Mouse (Mus musculus): ENCODE results near the gene Top2a.
"Not testable (repeated sequence)": the region's sequence is repeated elsewhere in the genome, so short reads cannot be mapped to it uniquely, and the experiment has no call there.

Gene Top2a

GRCm38 (mm10) chr11:99041051-99041729 lies 17.2 kb upstream of the Top2a start, which contains the start of gene Igfbp4:
Gene Igfbp4 (plus strand): TSS chr11:99041244.
- no peak for DNase-seq (ENCODE audit: low read depth in 1 of 2, low spot score in 2 of 2)

GRCm38 (mm10) chr11:99040346-99040974 lies 16.5 kb upstream of the Top2a start:
- no peak for DNase-seq (ENCODE audit: low read depth in 1 of 2, low spot score in 2 of 2)

- DNase-seq (ENCODE audit: low read depth in 1 of 2, low spot score in 2 of 2) = peak; percentile 32 to 49
Observed at GRCm38 (mm10) chr11:99039782-99040181, 15.8 kb upstream of the Top2a start.

DNA sequence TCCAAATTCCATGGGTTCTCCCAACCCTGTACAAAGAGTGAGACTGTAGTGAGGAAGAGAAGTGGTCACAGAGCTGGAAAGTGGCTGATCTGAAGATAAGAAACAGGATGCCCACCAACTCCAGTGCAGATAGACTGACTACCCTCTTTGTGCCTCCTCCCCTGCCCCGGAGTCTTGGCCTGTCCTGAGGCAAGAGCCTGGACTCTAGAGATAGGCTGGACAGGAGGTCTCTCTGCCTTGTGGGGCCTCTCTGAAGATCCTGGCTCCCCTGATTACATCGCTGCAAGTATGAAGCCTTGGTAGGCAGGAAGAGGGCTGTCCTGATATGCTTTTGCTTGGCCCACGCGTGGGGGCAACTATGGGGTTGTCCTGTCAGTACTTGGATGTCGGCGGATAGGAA lies 12.3 kb upstream of the Top2a start:
- no peak for DNase-seq (ENCODE audit: low read depth in 1 of 2, low spot score in 2 of 2)

DNA sequence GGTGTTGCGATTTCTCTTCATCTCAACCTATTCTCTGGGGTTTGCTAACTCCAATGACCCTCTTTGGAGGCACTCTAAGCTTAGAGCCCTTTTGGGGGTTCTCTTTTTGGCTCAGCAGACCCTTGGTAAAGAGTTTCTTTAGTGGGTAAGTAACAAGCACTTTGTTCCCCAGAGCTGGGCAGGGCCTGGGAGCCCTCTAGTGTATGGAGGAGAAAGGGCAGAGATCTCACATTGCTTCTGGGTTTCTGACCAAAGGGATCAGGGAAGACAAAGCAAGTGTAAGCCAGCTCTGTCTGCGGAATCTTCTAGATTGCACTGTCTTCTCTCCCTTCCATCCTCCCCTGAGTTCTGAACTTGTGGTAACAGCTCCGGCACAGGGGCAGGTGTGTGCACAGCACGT lies 11.4 kb upstream of the Top2a start:
- DNase-seq (ENCODE audit: low read depth in 1 of 2, low spot score in 2 of 2) = no peak

DNA sequence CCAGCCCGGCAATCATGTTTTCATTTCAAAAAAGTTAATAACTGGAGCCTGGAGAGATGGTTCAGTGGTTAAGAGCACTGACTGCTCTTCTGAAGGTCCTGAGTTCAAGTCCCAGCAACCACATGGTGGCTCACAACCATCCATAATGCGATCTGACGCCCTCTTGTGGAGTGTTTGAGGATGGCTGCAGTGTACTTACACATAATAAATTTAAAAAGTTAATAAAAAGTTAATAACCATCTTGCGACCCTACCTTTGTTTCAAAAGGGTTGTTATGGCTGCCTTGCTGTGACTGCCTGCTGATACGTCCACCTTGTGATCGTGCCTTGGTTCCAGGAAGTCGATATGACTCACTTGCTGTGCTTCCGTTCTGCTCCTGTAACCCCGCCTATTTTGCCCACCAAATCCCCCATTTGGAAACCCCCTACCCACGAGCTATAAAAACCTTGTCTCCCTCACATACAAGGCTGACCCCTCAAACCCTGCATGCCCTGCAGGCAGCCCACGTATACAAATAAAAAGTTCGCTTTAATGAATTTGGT lies 3.0 kb upstream of the Top2a start:
- DNase-seq (ENCODE audit: low read depth in 1 of 2, low spot score in 2 of 2) = no peak

DNA sequence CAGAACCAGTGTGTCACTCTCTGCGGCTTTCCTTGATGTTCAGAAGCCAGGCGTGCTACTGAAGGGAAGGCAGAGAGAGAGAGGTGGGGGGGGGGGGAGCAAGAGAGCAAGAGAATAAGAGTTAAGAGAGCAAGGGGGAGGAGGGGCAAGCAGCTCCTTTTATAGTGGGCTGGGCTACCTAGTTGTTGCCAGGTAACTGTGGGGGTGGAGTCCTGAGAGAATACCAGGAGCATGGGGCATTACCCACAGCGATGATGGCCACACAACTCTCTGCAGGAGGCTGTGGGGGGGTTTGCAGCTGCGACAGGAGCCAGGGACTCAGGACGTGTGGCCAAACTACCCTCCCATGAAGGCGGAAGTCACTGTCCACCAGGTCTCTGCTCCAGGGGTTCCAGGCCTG lies 1.9 kb upstream of the Top2a start:
- no peak for DNase-seq (ENCODE audit: low read depth in 1 of 2, low spot score in 2 of 2)

GRCm38 (mm10) chr11:99024468-99025134 lies 612 bp upstream of the Top2a start:
- no peak for DNase-seq (ENCODE audit: low read depth in 1 of 2, low spot score in 2 of 2)

GRCm38 (mm10) chr11:99023094-99023493 lies 895 bp downstream of the Top2a start:
- no peak for DNase-seq (ENCODE audit: low read depth in 1 of 2, low spot score in 2 of 2)

DNA sequence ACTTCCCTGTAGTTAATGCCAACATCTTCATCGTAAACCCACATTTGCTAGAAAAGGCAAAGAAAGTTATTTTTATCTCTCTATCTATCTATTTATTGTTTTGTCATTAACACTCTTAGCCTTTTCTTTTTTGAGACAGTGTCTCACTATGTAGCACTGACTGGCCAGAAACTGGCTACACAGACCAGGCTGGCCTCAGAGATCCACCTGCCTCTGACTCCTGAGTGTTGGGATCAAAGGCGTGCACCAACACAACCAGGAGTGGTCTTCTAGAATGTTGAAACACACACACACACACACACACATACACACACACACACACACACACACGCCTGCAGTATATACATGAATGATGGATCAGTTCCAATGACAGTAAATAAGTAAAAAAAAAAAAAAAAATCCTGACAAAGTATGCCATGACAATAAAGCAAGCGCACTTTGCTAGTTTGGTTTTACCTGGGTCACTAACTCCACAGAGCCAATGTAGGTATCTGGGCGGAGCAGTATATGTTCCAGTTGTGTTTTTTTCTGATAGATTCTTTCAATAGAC lies 1.5 kb downstream of the Top2a start:
- DNase-seq (ENCODE audit: low read depth in 1 of 2, low spot score in 2 of 2) = no peak

DNA sequence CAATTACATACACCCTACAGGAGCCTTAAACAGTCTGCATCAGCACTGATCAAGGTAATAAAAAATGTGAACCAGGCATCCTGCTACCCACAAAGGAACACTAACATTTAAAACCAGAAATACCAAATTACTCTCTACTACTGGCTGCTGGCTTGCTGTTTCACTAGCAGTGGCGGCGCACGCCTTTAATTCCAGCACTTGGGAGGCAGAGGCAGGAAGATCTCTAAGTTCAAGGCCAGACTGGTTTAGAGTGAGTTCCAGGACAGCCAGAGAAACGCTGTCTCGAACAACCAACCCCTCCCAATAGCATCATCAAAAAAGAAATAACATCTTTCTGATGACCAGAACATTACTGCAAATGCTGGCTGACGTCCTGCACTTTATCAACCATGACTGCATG lies 4.1 kb downstream of the Top2a start:
- DNase-seq (ENCODE audit: low read depth in 1 of 2, low spot score in 2 of 2) = no peak

DNA sequence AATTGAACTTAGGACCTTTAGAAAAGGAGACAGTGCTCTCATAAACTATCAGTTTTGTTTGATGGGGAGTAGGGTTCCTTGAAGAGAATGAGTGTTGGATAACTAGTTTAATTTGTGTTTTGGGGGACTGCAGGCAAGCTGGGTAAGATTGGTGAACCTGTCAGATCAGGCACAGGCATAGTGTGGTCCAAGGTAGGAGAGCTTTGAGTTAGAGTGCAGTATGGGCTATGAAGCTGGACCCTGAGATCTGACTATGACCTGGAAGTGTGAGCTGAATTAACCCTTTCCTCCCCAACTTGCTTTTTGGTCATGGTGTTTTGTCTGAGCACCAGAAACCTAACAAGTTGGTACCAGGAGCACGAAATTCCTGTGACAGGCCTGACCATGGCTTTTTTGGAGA lies 10.1 kb downstream of the Top2a start:
- no peak for DNase-seq (ENCODE audit: low read depth in 1 of 2, low spot score in 2 of 2)

GRCm38 (mm10) chr11:99010706-99011105 lies 13.3 kb downstream of the Top2a start:
- no peak for DNase-seq (ENCODE audit: low read depth in 1 of 2, low spot score in 2 of 2)

GRCm38 (mm10) chr11:99010124-99010523 lies 13.9 kb downstream of the Top2a start:
- no peak for DNase-seq (ENCODE audit: low read depth in 1 of 2, low spot score in 2 of 2)

DNA sequence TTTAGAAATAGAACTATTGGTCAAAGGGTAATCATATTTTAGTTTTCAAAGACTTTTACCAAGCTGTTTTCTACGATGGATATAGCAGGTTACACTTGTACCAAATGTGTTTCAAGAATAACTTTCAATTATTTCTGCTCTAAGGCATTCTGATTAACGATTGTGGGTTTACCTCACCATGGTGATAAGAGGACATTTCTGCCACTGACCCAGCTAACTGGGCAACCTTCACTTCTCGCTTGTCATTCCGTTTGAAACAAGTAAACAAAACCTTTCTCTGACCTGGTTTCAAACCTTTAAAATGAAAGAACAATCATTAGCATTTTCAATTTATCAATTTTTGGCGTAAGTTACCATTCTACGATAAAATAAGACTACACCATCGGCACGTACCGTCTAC lies 17.2 kb downstream of the Top2a start:
- no peak for DNase-seq (ENCODE audit: low read depth in 1 of 2, low spot score in 2 of 2)

GRCm38 (mm10) chr11:98999243-98999642 lies 24.7 kb downstream of the Top2a start:
- no peak for DNase-seq (ENCODE audit: low read depth in 1 of 2, low spot score in 2 of 2)

- no peak for DNase-seq (ENCODE audit: low read depth in 1 of 2, low spot score in 2 of 2)
Observed at GRCm38 (mm10) chr11:98998776-98999175, 25.2 kb downstream of the Top2a start.

DNA sequence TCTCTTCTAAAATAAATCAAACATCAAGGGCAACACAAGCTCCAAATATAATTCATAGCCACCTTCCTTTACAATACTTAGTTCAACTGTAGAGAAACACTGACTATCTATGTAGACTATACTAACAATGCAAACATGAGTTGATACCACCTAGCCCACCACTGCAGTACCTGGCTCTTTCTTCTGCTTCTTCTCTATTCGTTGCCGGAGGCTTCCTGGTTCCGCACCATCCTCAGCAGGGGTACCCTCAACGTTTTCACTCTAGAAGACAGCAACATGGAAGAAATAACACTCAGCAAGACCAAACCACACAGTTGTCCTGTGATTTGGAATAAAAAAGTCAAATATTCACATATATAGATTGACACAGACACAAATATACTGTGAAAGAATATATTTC lies 26.3 kb downstream of the Top2a start:
- no peak for DNase-seq (ENCODE audit: low read depth in 1 of 2, low spot score in 2 of 2)

GRCm38 (mm10) chr11:98995987-98996386 lies 28.0 kb downstream of the Top2a start:
- DNase-seq (ENCODE audit: low read depth in 1 of 2, low spot score in 2 of 2) = no peak

DNA sequence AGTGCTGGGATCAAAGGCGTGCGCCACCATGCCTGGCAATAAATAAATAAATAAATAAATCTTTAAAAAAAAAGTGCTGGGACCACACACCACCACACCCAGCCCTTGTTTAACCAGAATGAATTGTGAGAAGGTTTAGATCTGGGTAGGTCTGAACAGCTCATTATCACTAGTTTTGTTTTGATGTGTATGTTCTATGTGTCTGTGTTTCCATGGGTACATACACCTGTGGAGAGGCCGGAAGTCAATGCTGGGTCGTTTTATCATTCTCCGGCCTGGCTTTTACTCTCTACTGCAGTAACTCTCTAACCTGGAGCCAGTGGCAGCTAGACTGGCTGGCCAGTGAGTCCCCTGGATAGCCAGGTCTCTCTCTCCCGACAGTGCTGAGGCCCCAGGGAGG lies 33.1 kb downstream of the Top2a start:
- no peak for DNase-seq (ENCODE audit: low read depth in 1 of 2, low spot score in 2 of 2)

- DNase-seq (ENCODE audit: low read depth in 1 of 2, low spot score in 2 of 2) = not testable (repeated sequence)
Observed at GRCm38 (mm10) chr11:98988260-98988659, 35.7 kb downstream of the Top2a start.

DNA sequence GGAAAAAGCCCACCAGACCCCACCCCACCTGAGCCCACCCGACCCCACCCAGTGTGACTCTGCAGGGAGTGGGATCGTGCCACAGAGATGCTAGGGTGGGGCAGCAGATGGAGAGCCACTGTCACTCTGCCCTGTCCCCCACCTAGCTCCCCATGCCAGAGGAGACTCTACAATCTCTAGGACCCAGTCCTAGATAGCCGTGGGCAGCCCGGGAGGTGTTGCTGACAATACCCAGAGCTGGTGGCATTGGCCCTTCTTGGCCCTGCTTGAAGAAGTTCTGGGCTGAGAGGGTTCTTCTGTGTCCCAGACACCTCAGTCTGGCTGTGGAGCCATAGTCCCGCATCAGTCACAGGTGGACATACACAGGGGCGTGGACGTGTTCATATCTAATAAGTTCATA lies 38.4 kb downstream of the Top2a start:
- DNase-seq (ENCODE audit: low read depth in 1 of 2, low spot score in 2 of 2) = no peak

Measured in monocyte, adult 2 months (primary cell).